Mouse (Mus musculus) cerebellum, adult 9-11 months (tissue): ENCODE results near the gene Fndc9.

Experiments used
- DNase-seq: peaks from one replicate; pipeline ENCODE4 v3.0.0; 2022

The Fndc9 gene

GRCm38 (mm10) chr11:46241150-46241673 lies 5.9 kb downstream of the Fndc9 start:
- no peak for DNase-seq

GRCm38 (mm10) chr11:46241985-46242384 lies 6.7 kb downstream of the Fndc9 start:
- DNase-seq: no peak

GRCm38 (mm10) chr11:46244731-46245604 lies 9.6 kb downstream of the Fndc9 start:
- DNase-seq: no peak

- no peak for DNase-seq
Observed at GRCm38 (mm10) chr11:46245926-46246325, 10.6 kb downstream of the Fndc9 start.

GRCm38 (mm10) chr11:46246393-46246792 lies 11.1 kb downstream of the Fndc9 start:
- no peak for DNase-seq

GRCm38 (mm10) chr11:46248352-46248751 lies 13.0 kb downstream of the Fndc9 start:
- DNase-seq: no peak

DNA sequence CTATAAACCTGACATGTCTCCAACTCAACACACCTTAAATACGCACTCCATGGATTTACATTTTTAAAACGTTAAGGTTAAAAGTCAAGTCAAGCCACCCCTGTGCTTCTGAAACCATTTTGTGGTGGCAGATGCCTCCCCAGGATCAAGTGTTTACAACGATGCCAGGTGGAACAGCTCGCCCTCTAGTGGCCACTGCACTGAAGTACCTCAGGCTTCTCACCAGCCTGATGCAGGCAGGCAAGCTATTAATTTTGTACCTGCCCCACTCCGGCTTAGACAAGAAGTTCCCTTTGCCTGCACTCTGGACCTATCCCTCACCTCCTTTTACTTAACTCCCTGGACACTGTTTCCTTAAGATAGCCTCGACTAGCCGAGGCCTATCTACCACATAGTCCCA lies 16.7 kb downstream of the Fndc9 start:
- peak; percentile 67 for DNase-seq

DNA sequence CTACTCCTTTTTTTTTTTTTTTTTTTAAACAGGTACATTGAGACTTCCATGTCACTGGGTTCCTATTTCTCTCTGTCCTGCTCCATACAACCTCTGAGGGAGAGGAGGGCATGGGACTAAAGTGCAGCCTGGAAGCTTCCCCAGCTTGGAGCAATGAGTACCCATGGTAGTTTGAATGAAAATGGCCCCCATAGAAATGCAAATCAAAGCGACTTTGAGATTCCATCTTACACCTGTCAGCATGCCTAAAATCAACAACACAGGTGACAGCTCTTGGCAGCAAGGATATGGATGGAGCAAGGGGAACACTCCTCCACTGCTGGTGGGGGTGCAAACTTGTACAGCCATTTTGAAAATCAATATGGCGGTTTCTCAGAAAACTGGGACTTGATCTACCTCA lies 20.0 kb downstream of the Fndc9 start:
- no peak for DNase-seq

DNA sequence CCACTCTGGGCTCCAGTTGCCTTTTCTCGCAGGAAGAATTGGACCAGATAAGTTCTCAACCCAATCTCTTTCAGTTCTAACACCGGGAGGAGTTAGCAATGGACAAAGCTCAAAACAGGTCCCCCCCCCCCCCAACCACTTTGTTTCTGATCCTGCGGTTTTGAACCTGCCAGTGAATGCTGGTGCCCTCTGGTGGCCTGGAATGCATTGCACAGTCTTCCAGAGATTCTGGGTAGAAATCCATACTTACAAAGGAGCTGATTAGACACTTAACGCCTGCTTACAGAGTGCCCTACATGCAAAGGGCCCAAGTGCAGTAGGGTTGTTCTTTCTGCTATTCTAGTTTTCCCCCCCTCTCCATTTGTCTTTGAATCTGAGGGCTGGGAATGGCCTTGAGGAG lies 22.9 kb downstream of the Fndc9 start:
- no peak for DNase-seq

- DNase-seq: no peak
Observed at GRCm38 (mm10) chr11:46258749-46259148, 23.4 kb downstream of the Fndc9 start.

GRCm38 (mm10) chr11:46262854-46263253 lies 27.5 kb downstream of the Fndc9 start:
- no peak for DNase-seq

DNA sequence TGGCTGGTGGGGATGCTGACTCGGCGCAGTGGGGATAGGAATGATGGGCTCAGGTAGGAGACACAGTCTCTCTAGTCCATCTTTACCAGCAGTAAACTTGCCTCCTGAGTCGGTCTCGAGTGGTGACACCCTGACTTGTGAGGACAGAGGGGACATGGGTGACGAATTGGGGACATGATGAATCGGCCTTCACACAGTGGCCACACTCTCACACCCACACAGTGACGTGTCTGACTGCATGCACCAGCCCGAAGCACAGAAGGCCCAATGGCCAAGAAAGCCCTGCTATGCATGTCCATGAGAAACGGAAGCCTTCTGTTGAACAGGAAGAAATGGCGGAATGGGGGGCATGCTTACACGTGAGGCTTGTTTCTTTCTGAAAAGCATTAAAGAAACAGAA lies 28.0 kb downstream of the Fndc9 start:
- DNase-seq: no peak

GRCm38 (mm10) chr11:46264584-46264983 lies 29.3 kb downstream of the Fndc9 start:
- no peak for DNase-seq

DNA sequence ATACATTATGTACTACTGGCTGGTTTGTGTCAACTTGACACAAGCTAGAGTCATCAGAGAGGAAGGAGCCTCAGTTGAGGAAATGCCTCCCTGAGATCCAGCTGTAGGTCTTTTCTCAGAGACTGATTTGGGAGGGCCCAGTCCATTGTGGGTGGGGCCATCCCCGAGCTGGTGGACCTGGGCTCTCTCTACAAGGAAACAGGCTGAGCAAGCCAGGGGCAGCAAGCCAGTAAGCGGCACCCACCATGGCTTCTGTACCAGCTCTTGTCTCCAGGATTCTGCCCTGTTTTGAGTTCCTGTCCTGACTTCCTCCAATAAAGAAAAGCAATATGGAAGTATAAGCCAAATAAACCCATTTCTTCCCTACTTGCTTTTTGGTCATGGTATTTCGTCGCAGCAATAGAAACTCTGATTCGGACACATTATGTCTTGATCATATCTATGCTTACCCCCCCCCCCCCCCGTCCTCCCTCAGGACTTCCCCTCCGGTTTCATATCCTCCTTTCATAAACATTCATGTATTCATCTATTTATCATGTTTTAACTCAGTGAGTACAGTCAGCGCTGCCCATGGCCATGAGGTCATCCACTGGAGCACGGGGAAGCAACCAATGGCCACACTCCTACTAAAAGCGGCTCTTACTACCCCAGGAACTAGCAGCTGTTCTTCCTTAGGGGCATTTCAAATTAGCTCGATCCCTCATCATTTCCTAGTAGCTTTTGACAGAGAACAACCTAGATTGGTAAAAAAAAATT lies 29.9 kb downstream of the Fndc9 start:
- no peak for DNase-seq

- DNase-seq: peak; percentile 56
Observed at GRCm38 (mm10) chr11:46268991-46269390, 33.7 kb downstream of the Fndc9 start.

DNA sequence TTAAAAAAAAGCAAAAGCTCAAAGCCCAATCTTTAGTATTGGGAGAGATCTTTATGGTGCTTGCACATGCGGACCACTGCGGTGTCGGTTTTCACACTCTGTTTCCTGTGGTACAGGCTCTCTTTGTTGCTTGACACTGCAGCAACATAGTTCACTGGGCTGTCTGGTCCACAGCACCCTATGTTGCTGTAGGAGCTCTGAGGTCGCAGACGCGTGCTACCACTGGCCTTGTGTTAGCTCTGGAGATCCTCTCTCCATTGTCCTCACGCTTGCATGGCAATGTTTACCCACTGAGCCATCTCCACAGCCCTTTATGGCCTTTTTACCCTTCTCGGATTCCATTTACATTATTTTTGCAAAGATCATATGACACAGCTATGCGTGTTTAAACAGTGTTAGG lies 34.1 kb downstream of the Fndc9 start:
- no peak for DNase-seq

DNA sequence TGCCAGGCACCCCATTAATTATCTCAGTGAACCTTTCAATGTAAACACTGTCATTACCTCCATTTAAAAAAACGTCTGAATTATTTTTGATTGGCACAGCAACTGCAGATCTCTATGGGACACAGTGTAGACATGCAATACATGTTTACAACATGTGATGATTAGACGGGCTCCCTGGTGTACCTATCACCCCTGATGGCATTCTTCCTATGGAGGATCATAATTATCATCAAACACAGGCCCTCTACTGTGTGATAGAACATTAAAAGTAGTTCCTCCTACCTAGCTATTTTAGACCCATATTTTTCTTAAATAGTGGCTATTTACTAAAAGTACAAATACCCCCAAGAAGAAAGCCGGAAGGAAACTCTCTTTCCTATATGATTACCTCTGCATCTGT lies 34.6 kb downstream of the Fndc9 start:
- no peak for DNase-seq

DNA sequence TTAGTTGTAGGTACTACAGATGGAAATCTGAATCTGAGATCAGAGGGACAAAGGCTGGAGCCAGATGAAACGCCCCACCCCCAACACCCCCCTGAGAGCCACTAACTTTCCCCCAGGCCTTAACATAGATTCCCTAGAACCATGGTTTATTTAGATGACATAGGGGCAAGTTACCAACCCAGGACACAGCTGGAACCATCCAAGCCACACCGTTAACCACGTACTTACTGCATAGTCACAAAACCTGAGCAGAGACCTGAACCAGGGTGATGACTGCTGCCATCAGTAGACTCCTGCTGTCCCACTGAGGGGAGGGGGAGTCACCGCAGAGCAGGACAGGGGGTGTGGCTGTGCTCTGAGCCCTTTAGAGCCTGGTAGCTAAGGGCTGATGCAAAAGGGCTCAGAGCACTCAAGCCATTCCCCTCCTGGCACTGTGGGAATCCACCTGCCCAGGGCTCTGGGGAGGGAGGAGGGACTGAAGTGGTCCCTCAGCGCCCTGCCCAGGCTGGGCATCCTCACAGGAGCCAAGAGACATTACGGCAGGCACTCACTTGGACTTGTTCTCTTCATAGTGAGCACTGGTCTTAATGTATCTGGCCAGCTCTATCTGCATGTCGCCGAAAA lies 36.8 kb downstream of the Fndc9 start:
- no peak for DNase-seq

- DNase-seq: no peak
Observed at GRCm38 (mm10) chr11:46273969-46274368, 38.6 kb downstream of the Fndc9 start.

DNA sequence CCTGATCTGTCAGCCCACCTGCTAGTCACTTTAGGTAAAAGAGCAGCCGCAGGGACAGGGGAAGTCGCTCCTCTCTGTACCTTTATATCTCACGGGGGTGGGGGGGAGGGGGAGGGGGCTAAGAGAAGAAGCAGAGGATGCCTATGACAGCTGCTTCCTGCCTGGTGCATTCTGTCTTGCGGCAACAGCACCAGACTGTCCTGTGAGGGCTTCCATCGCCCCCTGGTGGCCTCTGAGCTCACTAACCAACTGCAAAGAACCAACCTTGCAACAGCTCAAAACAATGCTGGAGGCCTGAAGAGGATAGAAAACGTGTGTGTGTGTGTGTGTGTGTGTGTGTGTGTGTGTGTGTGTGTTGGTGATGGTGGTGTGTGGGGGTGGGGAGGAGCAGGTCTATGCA lies 40.0 kb downstream of the Fndc9 start:
- DNase-seq: peak; percentile 74

- DNase-seq: no peak
Observed at GRCm38 (mm10) chr11:46276168-46276567, 40.8 kb downstream of the Fndc9 start.

- DNase-seq: no peak
Observed at GRCm38 (mm10) chr11:46276778-46277177, 41.4 kb downstream of the Fndc9 start.

DNA sequence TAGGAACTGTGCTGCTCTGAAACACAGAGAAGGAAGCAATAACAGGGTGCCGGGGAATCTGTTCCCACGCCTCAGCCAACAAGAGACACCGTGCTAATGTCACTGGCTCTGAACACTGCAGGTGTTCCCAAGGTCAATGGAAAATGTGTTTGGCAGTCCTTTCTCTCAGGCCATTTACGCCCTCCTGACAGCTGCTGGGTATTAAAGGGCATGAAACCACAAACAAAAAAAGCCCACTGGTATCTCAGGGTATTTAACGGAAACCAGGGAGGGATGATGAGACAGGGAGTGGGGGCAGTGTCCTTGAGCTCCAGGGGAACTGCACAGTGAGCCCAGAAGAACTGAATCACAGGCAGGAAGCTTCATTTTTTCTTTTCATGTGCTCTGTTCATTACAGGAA lies 42.8 kb downstream of the Fndc9 start:
- DNase-seq: no peak

DNA sequence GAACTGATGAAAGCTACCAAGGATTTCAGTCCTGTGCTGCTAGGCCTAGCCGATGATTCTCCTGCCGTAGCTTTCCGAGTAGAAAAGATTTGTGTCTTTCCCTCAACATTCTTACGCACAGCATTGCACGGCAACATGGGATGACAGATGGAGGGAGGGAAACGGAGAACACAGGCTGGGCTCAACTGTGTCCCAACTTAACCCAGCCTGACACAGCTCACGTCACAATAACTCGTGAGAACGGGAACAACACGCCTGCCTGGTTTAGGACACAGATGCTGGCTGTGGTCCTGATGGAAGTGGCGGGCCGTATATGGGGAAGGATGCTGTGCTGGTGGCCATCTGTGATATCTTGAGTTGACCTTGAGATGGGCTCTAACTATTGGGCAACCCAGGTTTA lies 43.4 kb downstream of the Fndc9 start:
- DNase-seq: no peak
